Mouse (Mus musculus) hindbrain, embryonic 16.5 days (tissue): ENCODE results near the gene Dcbld2. TPM values are rescaled to one million over a fixed set of nuclear protein-coding genes. Genes with fewer than 3 reads are reported as not detected.

ENCODE experiments used
- ATAC-seq: fragments of 200-750 bp; cut with Nextera tagmentation; 2 replicates; pipeline ENCODE4 v1.8.0; 2017; ENCODE audit warnings: moderate TSS enrichment, moderate library complexity
- H3K27ac ChIP-seq: fragments of 300-500 bp; sonication (generic); 2 replicates; pipeline ENCODE4 v1.5.1; 2014; ENCODE audit warnings: low read depth, mild to moderate bottlenecking, control low read depth, low read length, moderate library complexity
- H3K27me3 ChIP-seq: fragments of 300-500 bp; sonication (generic); replicated peaks from 2 replicates; pipeline ENCODE4 v1.6.1; 2014; ENCODE audit warnings: low read length; ENCODE audit not compliant: control insufficient read depth, insufficient read depth
- H3K36me3 ChIP-seq: fragments of 300-500 bp; sonication (generic); 2 replicates; pipeline ENCODE4 v1.6.1; 2014; ENCODE audit warnings: mild to moderate bottlenecking, low read length, moderate library complexity, mixed read lengths; ENCODE audit not compliant: control insufficient read depth, insufficient read depth
- H3K4me1 ChIP-seq: fragments of 300-500 bp; sonication (generic); 2 replicates; pipeline ENCODE4 v1.6.1; 2014; ENCODE audit warnings: low read depth, low read length; ENCODE audit not compliant: control insufficient read depth, insufficient read depth
- H3K4me2 ChIP-seq: fragments of 300-500 bp; sonication (generic); 2 replicates; pipeline ENCODE4 v1.6.1; 2014; ENCODE audit warnings: mild to moderate bottlenecking, low read length, control low read depth, moderate library complexity
- H3K4me3 ChIP-seq: fragments of 300-500 bp; sonication (generic); 2 replicates; pipeline ENCODE4 v1.5.1; 2014; ENCODE audit warnings: mild to moderate bottlenecking, low read length, control low read depth, moderate library complexity
- H3K9ac ChIP-seq: fragments of 300-500 bp; sonication (generic); 2 replicates; pipeline ENCODE4 v1.6.1; 2014; ENCODE audit warnings: low read depth, mild to moderate bottlenecking, control low read depth, low read length, moderate library complexity
- H3K9me3 ChIP-seq: fragments of 300-500 bp; sonication (generic); 2 replicates; pipeline ENCODE4 v1.6.1; 2014; ENCODE audit warnings: mild to moderate bottlenecking, low read length, moderate library complexity; ENCODE audit not compliant: control insufficient read depth
- WGBS: fragments of 180-500 bp; shearing (Covaris S2); extraction: QIAGEN DNeasy Blood & Tissue Kit; methylation state at CpG from one replicate; pipeline ENCODE4 v1.1.7; 2014; 5-methylcytosine and 5-hydroxymethylcytosine counted together
- polyA plus RNA-seq: library from polyadenylated mRNA; unstranded; fragments of >200 nt; fragmentation: Nextera tagmentation; extraction: Ambion mirVana; gene quantifications from 2 replicates; pipeline ENCODE4 v1.2.1, GENCODE M21; 2015

The Dcbld2 gene
- polyA plus RNA-seq, 1 experiment from 2014 or later = 5.4 TPM

DNA sequence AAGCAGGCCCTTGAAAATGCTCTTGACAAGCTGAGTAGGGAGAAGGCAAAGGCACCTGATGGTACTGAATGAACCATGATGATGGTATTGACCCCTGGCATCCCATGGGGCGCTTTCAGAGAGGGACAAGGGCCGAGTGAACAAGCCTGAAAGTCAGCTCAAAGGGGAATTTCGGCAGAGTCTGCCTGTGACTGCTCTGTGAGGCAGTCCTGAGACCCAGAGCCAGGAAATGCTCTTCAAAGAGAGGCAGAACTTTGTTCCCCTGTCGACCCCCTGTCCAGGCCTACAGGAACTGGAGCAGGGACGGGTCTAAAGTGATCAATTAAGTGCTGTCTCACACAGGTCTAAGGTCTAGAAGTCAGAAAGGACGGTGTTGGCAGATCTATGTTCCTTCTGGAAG, 105.5 kb downstream of the Dcbld2 start:
- peak; percentile 43; the same call in 1 of the 2 replicates for ATAC-seq
- H3K9me3 ChIP-seq = no peaks in the 10 kb centered on the region

GRCm38 (mm10) chr16:58514565-58514964, 106.3 kb downstream of the Dcbld2 start:
- no peaks in the 10 kb centered on the region for H3K27me3 ChIP-seq
- no peaks in the 10 kb centered on the region for H3K9me3 ChIP-seq
- no peak for ATAC-seq
- H3K27ac ChIP-seq = no peak overlapping the region
- 92% methylated on average over 9 of the region's 9 CpGs for WGBS
- no peak overlapping the region for H3K4me2 ChIP-seq
- peaks cover 3% of the 10 kb centered on the region for H3K4me1 ChIP-seq
- H3K4me3 ChIP-seq = no peak overlapping the region
- no peaks in the 10 kb centered on the region for H3K36me3 ChIP-seq
- H3K9ac ChIP-seq = no peak overlapping the region

More for the DNA sequence above, 105.5 kb downstream of the Dcbld2 start:
- Histone ChIP-seq H3K4me2 (no peak overlapping the region), H3K4me1 (peaks cover 3% of the 10 kb centered on the region), H3K36me3 (no peaks in the 10 kb centered on the region), H3K27me3 (no peaks in the 10 kb centered on the region), H3K27ac (peak overlapping the region; percentile 30; the same call in 1 of the 2 replicates), H3K9ac (no peak overlapping the region), H3K4me3 (no peak overlapping the region)
- WGBS = 39% methylated on average over 6 of the region's 6 CpGs

- Histone ChIP-seq H3K4me3 (no peak overlapping the region), H3K4me2 (no peak overlapping the region), H3K27me3 (0 out of 2 replicates have a peak, but pooled peaks cover 2% of the 10 kb centered on the region), H3K9me3 (no peaks in the 10 kb centered on the region), H3K27ac (no peak overlapping the region), H3K4me1 (peaks cover 3% of the 10 kb centered on the region), H3K36me3 (no peaks in the 10 kb centered on the region), H3K9ac (no peak overlapping the region)
- no peak for ATAC-seq
- 86% methylated on average over 2 of the region's 2 CpGs for WGBS
Observed at GRCm38 (mm10) chr16:58516161-58516560, 107.9 kb downstream of the Dcbld2 start.

DNA sequence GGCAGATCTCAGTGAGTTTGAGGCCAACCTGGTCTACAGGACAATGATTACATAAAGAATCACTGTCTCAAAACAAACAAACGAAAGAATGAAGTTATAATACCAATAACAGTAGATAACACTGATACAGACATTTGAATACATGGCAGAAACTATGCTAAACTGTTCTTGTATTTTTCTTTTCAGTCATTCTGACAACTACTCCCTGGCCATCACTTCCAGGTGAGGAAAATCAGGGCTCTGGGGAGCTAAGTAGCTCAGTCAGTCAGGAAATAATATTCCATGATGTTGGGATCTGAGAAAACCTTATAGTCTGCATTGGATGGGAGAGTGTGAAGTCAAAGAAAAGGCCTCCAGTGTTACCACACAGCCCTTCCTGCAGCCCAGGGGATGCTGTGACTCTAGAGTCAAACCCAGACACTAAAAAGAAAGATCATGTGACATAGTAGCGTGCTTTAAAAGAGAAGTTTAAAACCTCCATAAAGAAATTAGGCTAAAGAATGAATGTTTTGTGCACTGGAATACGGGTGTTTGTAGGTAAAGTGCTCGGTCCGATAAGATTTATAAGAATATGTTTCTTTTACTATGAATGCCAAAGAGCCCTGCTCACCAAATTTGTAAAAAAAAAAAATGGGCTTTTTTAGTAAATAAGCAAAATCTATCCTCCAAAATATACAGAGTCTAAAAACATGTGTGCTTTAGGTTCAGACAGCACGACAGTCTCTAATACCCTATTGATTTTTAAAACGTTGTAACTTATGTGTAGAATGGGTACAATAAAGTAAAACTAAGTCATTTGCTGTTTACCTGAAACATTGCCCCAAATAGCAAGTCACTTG, 108.9 kb downstream of the Dcbld2 start:
- H3K27ac ChIP-seq = no peak overlapping the region
- no peaks in the 10 kb centered on the region for H3K36me3 ChIP-seq
- ATAC-seq = no peak
- no peak overlapping the region for H3K4me3 ChIP-seq
- H3K4me1 ChIP-seq = peaks cover 6% of the 10 kb centered on the region
- H3K9me3 ChIP-seq = no peaks in the 10 kb centered on the region
- H3K9ac ChIP-seq = no peak overlapping the region
- 0 out of 2 replicates have a peak, but pooled peaks cover 2% of the 10 kb centered on the region for H3K27me3 ChIP-seq
- WGBS = 92% methylated on average over 7 of the region's 7 CpGs
- no peak overlapping the region for H3K4me2 ChIP-seq

Other genes with a start within 250 kb of the Dcbld2 start
- gene St3gal6, start 115.8 kb downstream of the Dcbld2 start, polyA plus RNA-seq = 17.7 TPM in 2 replicates
- gene Gm813, start 208.5 kb downstream of the Dcbld2 start, polyA plus RNA-seq = not detected in 2 replicates
- gene E330017A01Rik, start 230.3 kb downstream of the Dcbld2 start, polyA plus RNA-seq = not detected in 2 replicates